Mouse (Mus musculus): ENCODE data around the gene Pex11g. TPM values are rescaled to one million over a fixed set of nuclear protein-coding genes. Genes with fewer than 3 reads are reported as not detected.

Gene Pex11g
- polyA plus RNA-seq (2015; fragmentation: Nextera tagmentation; extraction: Ambion mirVana), result 7.8 and 9.1 TPM in 2 replicates

GRCm38 (mm10) chr8:3467006-3467885 is at the start of gene Pex11g:
Gene Pex11g (minus strand): TSS chr8:3467680.
- TF ChIP-seq EP300 (IDR thresholded peaks at IDR 0.05), result no peak
- no peak for TF ChIP-seq CTCF (IDR thresholded peaks at IDR 0.05)
- peak within 1 kb of the TSS; percentile 51 for H3K4me3 ChIP-seq (ENCODE audit: low read depth, low read length)
- peak; percentile 98 for ATAC-seq

GRCm38 (mm10) chr8:3517117-3517495 is 49.6 kb upstream of the Pex11g start:
- no peaks in the 10 kb centered on the region for H3K27me3 ChIP-seq (replicated peaks; ENCODE audit: insufficient read depth, low read length)
- H3K4me3 ChIP-seq (ENCODE audit: low read depth, low read length), result peak overlapping the region; percentile 69
- peak overlapping the region; percentile 70 for H3K27ac ChIP-seq (ENCODE audit: low read length)
- H3K9ac ChIP-seq (replicated peaks; ENCODE audit: low read depth), result peak overlapping the region; percentile 29; the same call in 1 of the 2 replicates
- H3K9me3 ChIP-seq (ENCODE audit: low read length), result no peaks in the 10 kb centered on the region
- H3K4me2 ChIP-seq (replicated peaks; ENCODE audit: low read depth, low read length), result peak overlapping the region; percentile 81
- no peak for TF ChIP-seq EP300 (IDR thresholded peaks at IDR 0.05)
- TF ChIP-seq CTCF (IDR thresholded peaks at IDR 0.05), result no peak
- H3K36me3 ChIP-seq (ENCODE audit: insufficient read depth, low read length), result peaks cover 2% of the 10 kb centered on the region; the same call in 1 of the 2 replicates
- no peaks in the 10 kb centered on the region; the same call in 1 of the 2 replicates for H3K4me1 ChIP-seq (ENCODE audit: insufficient read depth, low read depth, low read length)
- DNase-seq (ENCODE audit: low spot score) (peak; percentile 28), ATAC-seq (peak; percentile 11)
- 4% methylated on average over 16 of the region's 16 CpGs for WGBS

More at GRCm38 (mm10) chr8:3467006-3467885, at the start of gene Pex11g:
- peak; percentile 98 for DNase-seq (ENCODE audit: low spot score)
- H3K36me3 ChIP-seq (ENCODE audit: insufficient read depth, low read length), result no peaks in the 10 kb centered on the region
- H3K4me2 ChIP-seq (replicated peaks; ENCODE audit: low read depth, low read length), result peak within 1 kb of the TSS; percentile 70
- WGBS, result 2% methylated on average over 32 of the region's 32 CpGs
- H3K27ac ChIP-seq (ENCODE audit: low read length), result peak within 1 kb of the TSS; percentile 73
- H3K27me3 ChIP-seq (replicated peaks; ENCODE audit: insufficient read depth, low read length), result no peaks in the 10 kb centered on the region
- no peaks in the 10 kb centered on the region for H3K9me3 ChIP-seq (ENCODE audit: low read length)
- peaks cover 6% of the 10 kb centered on the region; the same call in 1 of the 2 replicates for H3K4me1 ChIP-seq (ENCODE audit: insufficient read depth, low read depth, low read length)
- peak within 1 kb of the TSS; percentile 48 for H3K9ac ChIP-seq (replicated peaks; ENCODE audit: low read depth)

- no peaks in the 10 kb centered on the region; the same call in 1 of the 2 replicates for H3K36me3 ChIP-seq (ENCODE audit: insufficient read depth, low read length)
- H3K9ac ChIP-seq (replicated peaks; ENCODE audit: low read depth), result peak overlapping the region; percentile 55
- TF ChIP-seq CTCF (IDR thresholded peaks at IDR 0.05) (no peak), EP300 (IDR thresholded peaks at IDR 0.05) (no peak)
- H3K27me3 ChIP-seq (replicated peaks; ENCODE audit: insufficient read depth, low read length), result no peaks in the 10 kb centered on the region
- H3K4me2 ChIP-seq (replicated peaks; ENCODE audit: low read depth, low read length), result peak overlapping the region; percentile 81
- DNase-seq (ENCODE audit: low spot score) (peak; percentile 95), ATAC-seq (peak; percentile 82)
- no peaks in the 10 kb centered on the region for H3K9me3 ChIP-seq (ENCODE audit: low read length)
- H3K4me3 ChIP-seq (ENCODE audit: low read depth, low read length), result peak overlapping the region; percentile 69
- H3K27ac ChIP-seq (ENCODE audit: low read length), result peak overlapping the region; percentile 70
- WGBS, result under 1% methylated on average over 36 of the region's 36 CpGs
- no peaks in the 10 kb centered on the region; the same call in 1 of the 2 replicates for H3K4me1 ChIP-seq (ENCODE audit: insufficient read depth, low read depth, low read length)
Observed at GRCm38 (mm10) chr8:3516450-3517116, 49.1 kb upstream of the Pex11g start.

- no peaks in the 10 kb centered on the region; the same call in 1 of the 2 replicates for H3K36me3 ChIP-seq (ENCODE audit: insufficient read depth, low read length)
- no peaks in the 10 kb centered on the region; the same call in 1 of the 2 replicates for H3K4me1 ChIP-seq (ENCODE audit: insufficient read depth, low read depth, low read length)
- TF ChIP-seq CTCF (IDR thresholded peaks at IDR 0.05), result no peak
- no peak; the same call in 1 of the 2 replicates for TF ChIP-seq EP300 (IDR thresholded peaks at IDR 0.05)
- ATAC-seq (peak; percentile 53), DNase-seq (ENCODE audit: low spot score) (peak; percentile 69)
- no peaks in the 10 kb centered on the region for H3K27me3 ChIP-seq (replicated peaks; ENCODE audit: insufficient read depth, low read length)
- no peaks in the 10 kb centered on the region for H3K9me3 ChIP-seq (ENCODE audit: low read length)
- H3K4me3 ChIP-seq (ENCODE audit: low read depth, low read length), result peak overlapping the region; percentile 69
- peak overlapping the region; percentile 70 for H3K27ac ChIP-seq (ENCODE audit: low read length)
- WGBS, result 0% methylated on average over 25 of the region's 25 CpGs
- peak overlapping the region; percentile 81 for H3K4me2 ChIP-seq (replicated peaks; ENCODE audit: low read depth, low read length)
- peak overlapping the region; percentile 55 for H3K9ac ChIP-seq (replicated peaks; ENCODE audit: low read depth)
Observed at GRCm38 (mm10) chr8:3515771-3516417, 48.4 kb upstream of the Pex11g start.

- Histone ChIP-seq H3K4me3 (ENCODE audit: low read depth, low read length) (peak within 1 kb of the TSS; percentile 69), H3K4me2 (replicated peaks; ENCODE audit: low read depth, low read length) (peak within 1 kb of the TSS; percentile 81), H3K4me1 (ENCODE audit: insufficient read depth, low read depth, low read length) (no peaks in the 10 kb centered on the region; the same call in 1 of the 2 replicates), H3K27me3 (replicated peaks; ENCODE audit: insufficient read depth, low read length) (no peaks in the 10 kb centered on the region), H3K27ac (ENCODE audit: low read length) (peak within 1 kb of the TSS; percentile 70), H3K36me3 (ENCODE audit: insufficient read depth, low read length) (no peaks in the 10 kb centered on the region; the same call in 1 of the 2 replicates), H3K9ac (replicated peaks; ENCODE audit: low read depth) (peak within 1 kb of the TSS; percentile 55), H3K9me3 (ENCODE audit: low read length) (no peaks in the 10 kb centered on the region)
- 0 out of 2 replicates have a peak, but pooled peaks have one; percentile 31 for TF ChIP-seq EP300 (IDR thresholded peaks at IDR 0.05)
- no peak for TF ChIP-seq CTCF (IDR thresholded peaks at IDR 0.05)
- DNase-seq (ENCODE audit: low spot score) (peak; percentile 90), ATAC-seq (peak; percentile 78)
- WGBS, result under 1% methylated on average over 23 of the region's 25 CpGs
Observed at GRCm38 (mm10) chr8:3515260-3515671, 47.8 kb upstream of the Pex11g start, which contains the start of gene Pnpla6. Gene Pnpla6 (plus strand): TSS chr8:3515384.

All from lung, postnatal 0 days (tissue).